Mouse (Mus musculus) spleen, adult 2 months (tissue): ENCODE results near the gene Plekhj1.

ENCODE experiments used
- CTCF ChIP-seq: fragments of 200-500 bp; IDR thresholded peaks from 2 replicates; pipeline ENCODE4 v1.5.1; 2011; ENCODE audit warnings: mild to moderate bottlenecking, inconsistent platforms; ENCODE audit not compliant: insufficient read depth, insufficient read length, insufficient replicate concordance; ENCODE audit errors: extremely low read depth
- POLR2A ChIP-seq: fragments of 200-500 bp; IDR thresholded peaks from 2 replicates; pipeline ENCODE4 v1.6.1; 2011; ENCODE audit warnings: low read depth, low read length, inconsistent platforms

DNA sequence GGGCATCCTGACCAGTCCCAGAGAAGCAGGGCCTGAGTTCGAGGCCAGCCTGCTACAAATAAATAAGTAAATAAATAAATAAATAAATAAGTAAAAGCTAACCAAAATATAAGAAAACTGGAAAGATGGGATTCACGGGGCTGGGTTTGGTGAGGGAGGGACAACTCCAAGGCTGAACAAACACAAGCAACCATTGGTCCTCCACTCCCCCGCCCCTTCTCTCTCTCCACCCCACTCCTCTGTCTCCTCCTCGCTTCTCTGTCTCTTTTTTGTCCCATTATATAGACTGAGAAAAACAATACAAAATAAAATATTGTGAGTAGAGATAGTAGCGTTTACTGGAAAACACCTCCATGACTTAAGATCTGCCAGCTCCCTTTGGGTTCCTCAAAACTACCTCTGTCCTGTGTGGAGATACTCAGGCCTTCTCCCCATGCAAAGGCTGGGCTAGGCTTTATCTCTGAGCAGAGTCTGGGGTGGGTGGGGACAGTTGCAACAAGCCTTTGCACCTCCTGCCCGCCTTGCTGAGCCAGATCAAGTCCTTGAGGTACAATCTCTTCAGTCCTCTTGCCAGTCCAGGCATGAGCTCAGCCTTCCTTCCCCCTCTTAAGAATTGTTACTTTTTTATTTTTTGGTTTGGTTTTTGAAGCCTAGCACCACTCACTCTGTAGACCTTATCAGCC is 20.3 kb upstream of the Plekhj1 start:
- TF ChIP-seq CTCF: no peak
- TF ChIP-seq POLR2A: no peak
